Mouse (Mus musculus): Measurements from ENCODE around the gene Ccdc184.

Gene Ccdc184

GRCm38 (mm10) chr15:98155944-98156343, 11.0 kb upstream of the Ccdc184 start:
- no peak for DNase-seq (ENCODE audit: low spot score in 2 of 2)

GRCm38 (mm10) chr15:98157253-98157652, 9.7 kb upstream of the Ccdc184 start:
- no peak for DNase-seq (ENCODE audit: low spot score in 2 of 2)

- DNase-seq (ENCODE audit: low spot score in 2 of 2): no peak
Observed at GRCm38 (mm10) chr15:98161026-98161805, 5.7 kb upstream of the Ccdc184 start.

- DNase-seq (ENCODE audit: low spot score in 2 of 2): no peak
Observed at GRCm38 (mm10) chr15:98162561-98162960, 4.4 kb upstream of the Ccdc184 start.

GRCm38 (mm10) chr15:98165525-98165924, 1.4 kb upstream of the Ccdc184 start, which contains the start of gene Asb8:
TSS of gene Asb8 (minus strand) at chr15:98165625.
- no peak for DNase-seq (ENCODE audit: low spot score in 2 of 2)

- DNase-seq (ENCODE audit: low spot score in 2 of 2): peak; percentile 96 to 97
Observed at GRCm38 (mm10) chr15:98167645-98168621, 975 bp downstream of the Ccdc184 start.

- DNase-seq (ENCODE audit: low spot score in 2 of 2): peak in 1 of 2 experiments; percentile 35
Observed at GRCm38 (mm10) chr15:98168622-98169004, 1.7 kb downstream of the Ccdc184 start.

- DNase-seq (ENCODE audit: low spot score in 2 of 2): peak; percentile 76 to 86
Observed at GRCm38 (mm10) chr15:98170365-98170764, 3.4 kb downstream of the Ccdc184 start.

- DNase-seq (ENCODE audit: low spot score in 2 of 2): no peak
Observed at GRCm38 (mm10) chr15:98170917-98171316, 4.0 kb downstream of the Ccdc184 start.

- no peak for DNase-seq (ENCODE audit: low spot score in 2 of 2)
Observed at GRCm38 (mm10) chr15:98172113-98172512, 5.2 kb downstream of the Ccdc184 start.

GRCm38 (mm10) chr15:98173821-98174220, 6.9 kb downstream of the Ccdc184 start:
- DNase-seq (ENCODE audit: low spot score in 2 of 2): peak; percentile 89 to 92

- DNase-seq (ENCODE audit: low spot score in 2 of 2): no peak
Observed at GRCm38 (mm10) chr15:98177320-98177719, 10.4 kb downstream of the Ccdc184 start.

- DNase-seq (ENCODE audit: low spot score in 2 of 2): no peak
Observed at GRCm38 (mm10) chr15:98180567-98181131, 13.7 kb downstream of the Ccdc184 start.

- peak; percentile 93 to 95 for DNase-seq (ENCODE audit: low spot score in 2 of 2)
Observed at GRCm38 (mm10) chr15:98181132-98181711, 14.3 kb downstream of the Ccdc184 start.

GRCm38 (mm10) chr15:98181856-98182570, 15.1 kb downstream of the Ccdc184 start:
- DNase-seq (ENCODE audit: low spot score in 2 of 2): no peak

GRCm38 (mm10) chr15:98184456-98184855, 17.5 kb downstream of the Ccdc184 start:
- DNase-seq (ENCODE audit: low spot score in 2 of 2): no peak

GRCm38 (mm10) chr15:98195442-98195841, 28.5 kb downstream of the Ccdc184 start, which contains the start of gene Olfr288:
TSS of gene Olfr288 (minus strand) at chr15:98195542.
- no peak for DNase-seq (ENCODE audit: low spot score in 2 of 2)

GRCm38 (mm10) chr15:98209676-98210075, 42.7 kb downstream of the Ccdc184 start:
- no peak for DNase-seq (ENCODE audit: low spot score in 2 of 2)

GRCm38 (mm10) chr15:98213336-98213870, 46.4 kb downstream of the Ccdc184 start:
- DNase-seq (ENCODE audit: low spot score in 2 of 2): no peak

- DNase-seq (ENCODE audit: low spot score in 2 of 2): no peak
Observed at GRCm38 (mm10) chr15:98214130-98214529, 47.2 kb downstream of the Ccdc184 start.

Measured in right cerebral cortex, postnatal 10 days (tissue).